Mouse (Mus musculus): Measurements from ENCODE around the gene Gm17521.
"Not testable (repeated sequence)": the region's sequence is repeated elsewhere in the genome, so short reads cannot be mapped to it uniquely, and the experiment has no call there.

Gene Gm17521

GRCm38 (mm10) chrX:123029569-123029968, at the start of gene Gm17521:
Gene Gm17521 (minus strand): TSS chrX:123029669.
- DNase-seq (ENCODE audit: low spot score): not testable (repeated sequence)

GRCm38 (mm10) chrX:123043956-123044355, 14.5 kb upstream of the Gm17521 start:
- no peak for DNase-seq (ENCODE audit: low spot score)

- DNase-seq (ENCODE audit: low spot score): no peak
Observed at GRCm38 (mm10) chrX:123043516-123043915, 14.0 kb upstream of the Gm17521 start.
